Mouse (Mus musculus): ENCODE measurements at regions not wholly inside any gene's neighbourhood (a gene's known extent, or its start where the extent isn't known, plus 50 kb on each side); places are given as distances from the start of the nearest gene placed in this dataset.

- DNase-seq (ENCODE audit: low read depth, low spot score), result no peak
Observed at GRCm38 (mm10) chr9:115680703-115681576, 228.3 kb upstream of the Gadl1 start.

- DNase-seq (ENCODE audit: low read depth, low spot score), result no peak
Observed at GRCm38 (mm10) chr9:115681841-115682240, 227.4 kb upstream of the Gadl1 start.

GRCm38 (mm10) chr9:115683951-115684350 lies 225.3 kb upstream of the Gadl1 start:
- DNase-seq (ENCODE audit: low read depth, low spot score), result no peak

GRCm38 (mm10) chr9:115686605-115687004 lies 222.7 kb upstream of the Gadl1 start:
- no peak for DNase-seq (ENCODE audit: low read depth, low spot score)

- DNase-seq (ENCODE audit: low read depth, low spot score), result no peak
Observed at GRCm38 (mm10) chr9:115692837-115693236, 216.4 kb upstream of the Gadl1 start.

GRCm38 (mm10) chr9:115703791-115704190 lies 205.5 kb upstream of the Gadl1 start:
- no peak for DNase-seq (ENCODE audit: low read depth, low spot score)

- DNase-seq (ENCODE audit: low read depth, low spot score), result no peak
Observed at GRCm38 (mm10) chr9:115704249-115704648, 205.0 kb upstream of the Gadl1 start.

GRCm38 (mm10) chr9:115705761-115706160 lies 203.5 kb upstream of the Gadl1 start:
- DNase-seq (ENCODE audit: low read depth, low spot score), result no peak

GRCm38 (mm10) chr9:115708199-115708934 lies 200.9 kb upstream of the Gadl1 start:
- no peak for DNase-seq (ENCODE audit: low read depth, low spot score)

- DNase-seq (ENCODE audit: low read depth, low spot score), result no peak
Observed at GRCm38 (mm10) chr9:115710039-115710739, 199.1 kb upstream of the Gadl1 start.

- no peak for DNase-seq (ENCODE audit: low read depth, low spot score)
Observed at GRCm38 (mm10) chr9:115720306-115720705, 188.9 kb upstream of the Gadl1 start.

- no peak for DNase-seq (ENCODE audit: low read depth, low spot score)
Observed at GRCm38 (mm10) chr9:115720841-115721240, 188.4 kb upstream of the Gadl1 start.

- no peak for DNase-seq (ENCODE audit: low read depth, low spot score)
Observed at GRCm38 (mm10) chr9:115724063-115724462, 185.2 kb upstream of the Gadl1 start.

GRCm38 (mm10) chr9:115727361-115727760 lies 181.9 kb upstream of the Gadl1 start:
- no peak for DNase-seq (ENCODE audit: low read depth, low spot score)

- no peak for DNase-seq (ENCODE audit: low read depth, low spot score)
Observed at GRCm38 (mm10) chr9:115731557-115731956, 177.7 kb upstream of the Gadl1 start.

GRCm38 (mm10) chr9:115733104-115733503 lies 176.2 kb upstream of the Gadl1 start:
- no peak for DNase-seq (ENCODE audit: low read depth, low spot score)

GRCm38 (mm10) chr9:115739984-115740383 lies 169.3 kb upstream of the Gadl1 start:
- DNase-seq (ENCODE audit: low read depth, low spot score), result no peak

GRCm38 (mm10) chr9:115746436-115746835 lies 162.8 kb upstream of the Gadl1 start:
- DNase-seq (ENCODE audit: low read depth, low spot score), result no peak

GRCm38 (mm10) chr9:115760496-115760895 lies 148.8 kb upstream of the Gadl1 start:
- DNase-seq (ENCODE audit: low read depth, low spot score), result no peak

GRCm38 (mm10) chr9:115764136-115764535 lies 145.1 kb upstream of the Gadl1 start:
- no peak for DNase-seq (ENCODE audit: low read depth, low spot score)

- DNase-seq (ENCODE audit: low read depth, low spot score), result no peak
Observed at GRCm38 (mm10) chr9:115766471-115766870, 142.8 kb upstream of the Gadl1 start.

GRCm38 (mm10) chr9:115775112-115775511 lies 134.1 kb upstream of the Gadl1 start:
- no peak for DNase-seq (ENCODE audit: low read depth, low spot score)
